Mouse (Mus musculus): ENCODE results near the gene Arhgef28. TPM values are rescaled to one million over a fixed set of nuclear protein-coding genes. Genes with fewer than 3 reads are reported as not detected.
A peak's percentile ranks its signal among the peaks of the same experiment; 100 is the strongest.

Arhgef28 gene
- 28.2 and 32.7 TPM in 2 replicates for polyA plus RNA-seq (2014; fragmentation: Nextera tagmentation; extraction: Ambion mirVana)

DNA sequence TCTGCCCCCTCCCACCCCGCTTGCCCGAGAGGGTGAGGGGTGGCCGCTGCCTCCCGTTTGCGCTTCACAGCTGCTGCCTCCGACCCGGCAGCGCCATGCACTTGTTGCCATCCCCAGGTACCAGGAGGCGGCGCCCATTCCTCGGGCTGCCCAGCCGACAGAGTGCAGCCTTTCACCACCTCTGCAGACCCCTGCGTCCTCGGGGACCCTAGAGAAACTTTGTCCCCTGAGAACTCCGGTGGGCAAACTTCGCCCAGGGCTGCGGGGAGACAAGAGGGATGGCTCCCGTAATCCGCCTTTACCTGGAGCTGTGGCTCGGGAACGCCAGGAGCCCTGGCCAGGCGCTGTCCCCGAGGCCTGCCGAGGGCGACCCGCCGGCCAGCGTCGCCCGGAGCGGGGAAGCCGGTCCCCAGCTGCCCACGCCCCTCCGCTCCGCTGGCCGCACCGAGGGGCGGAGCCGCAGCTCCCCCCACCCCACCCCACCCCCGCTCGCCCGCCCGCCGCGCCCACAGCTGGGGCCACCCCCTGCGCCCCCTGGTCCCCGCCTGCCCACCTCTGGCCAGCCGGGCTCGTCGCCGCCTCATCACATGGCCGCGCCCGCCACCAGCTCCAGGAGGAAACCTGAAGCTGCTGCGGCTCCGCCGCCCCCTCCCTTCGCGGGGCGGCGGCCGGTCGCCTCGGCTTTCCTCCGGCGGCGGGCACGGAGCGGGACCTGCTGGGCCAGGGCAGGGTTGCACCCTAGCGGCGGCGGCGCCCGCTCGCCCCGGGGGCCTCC lies at the start of gene Arhgef28:
Gene Arhgef28, minus strand, starts transcription at position 669 of the 775 bp plus-strand sequence.
- peak within 1 kb of the TSS; percentile 97 for H3K4me2 ChIP-seq (ENCODE audit: low read depth, low read length)
- peaks cover 3% of the 10 kb centered on the region; the same call in 1 of the 2 replicates for H3K27me3 ChIP-seq (ENCODE audit: control insufficient read depth, insufficient read depth, low read length)
- 0% methylated on average over 31 of the region's 76 CpGs for WGBS
- no peaks in the 10 kb centered on the region for H3K36me3 ChIP-seq (ENCODE audit: control insufficient read depth, insufficient read depth, low read length)
- H3K9me3 ChIP-seq (ENCODE audit: control insufficient read depth, low read length), result no peaks in the 10 kb centered on the region
- H3K4me1 ChIP-seq (ENCODE audit: control insufficient read depth, insufficient read depth, low read length), result peaks cover 8% of the 10 kb centered on the region; the same call in 1 of the 2 replicates
- H3K27ac ChIP-seq (ENCODE audit: low read depth, low read length), result peak within 1 kb of the TSS; percentile 25; the same call in 1 of the 2 replicates
- H3K4me3 ChIP-seq (ENCODE audit: low read depth, low read length), result peak within 1 kb of the TSS; percentile 62
- H3K9ac ChIP-seq (replicated peaks; ENCODE audit: low read depth, low read length), result peak within 1 kb of the TSS; percentile 76
- peak; percentile 83 for ATAC-seq (ENCODE audit: low read depth)

DNA sequence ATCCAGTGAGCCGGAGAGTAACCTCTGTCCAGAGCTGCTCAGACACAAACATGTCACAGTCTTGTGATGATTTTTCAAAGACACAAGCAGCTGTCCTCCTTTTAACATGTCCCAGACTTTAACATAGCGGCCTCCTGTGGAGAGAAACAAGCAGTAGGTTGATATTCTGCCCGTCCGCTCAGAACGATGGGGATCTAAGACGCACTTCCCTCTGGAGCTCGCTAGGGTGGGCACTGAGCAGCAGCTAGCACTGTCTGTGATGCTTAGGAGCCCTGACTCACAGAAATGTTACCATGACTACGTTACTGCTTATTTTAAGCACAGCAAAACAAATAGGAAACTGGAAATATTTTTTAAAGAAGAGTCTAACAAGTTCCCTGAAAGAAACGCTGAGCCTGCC lies 48.7 kb upstream of the Arhgef28 start:
- Histone ChIP-seq H3K4me1 (ENCODE audit: control insufficient read depth, insufficient read depth, low read length) (no peaks in the 10 kb centered on the region), H3K27me3 (ENCODE audit: control insufficient read depth, insufficient read depth, low read length) (no peaks in the 10 kb centered on the region), H3K27ac (ENCODE audit: low read depth, low read length) (no peak overlapping the region), H3K9ac (replicated peaks; ENCODE audit: low read depth, low read length) (no peak overlapping the region), H3K4me3 (ENCODE audit: low read depth, low read length) (no peak overlapping the region), H3K36me3 (ENCODE audit: control insufficient read depth, insufficient read depth, low read length) (peaks cover 69% of the 10 kb centered on the region), H3K4me2 (ENCODE audit: low read depth, low read length) (no peak overlapping the region), H3K9me3 (ENCODE audit: control insufficient read depth, low read length) (no peaks in the 10 kb centered on the region)
- no peak for ATAC-seq (ENCODE audit: low read depth)
- WGBS, result 72% methylated on average over 9 of the region's 9 CpGs

DNA sequence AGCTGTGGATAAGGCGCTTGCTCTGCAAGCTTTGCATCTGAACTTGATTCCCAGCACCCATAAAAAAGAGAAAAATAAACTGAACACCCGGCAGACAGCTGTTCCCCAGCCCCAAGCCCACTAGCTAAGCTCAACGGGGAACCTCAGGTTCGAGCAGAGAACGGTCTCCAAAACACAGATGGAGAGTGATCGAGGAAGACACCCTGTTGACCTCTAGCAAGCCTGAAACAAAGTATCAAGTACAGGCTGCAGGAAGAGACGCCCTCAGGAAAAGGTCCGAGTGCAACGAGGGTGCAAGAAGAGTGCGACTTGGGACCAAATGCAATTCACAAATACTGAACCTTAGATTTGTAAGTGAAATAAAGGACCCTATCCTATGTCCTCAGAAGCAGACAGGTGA lies 43.4 kb upstream of the Arhgef28 start:
- Histone ChIP-seq H3K36me3 (ENCODE audit: control insufficient read depth, insufficient read depth, low read length) (peaks cover 53% of the 10 kb centered on the region), H3K4me2 (ENCODE audit: low read depth, low read length) (no peak overlapping the region), H3K9me3 (ENCODE audit: control insufficient read depth, low read length) (no peaks in the 10 kb centered on the region), H3K9ac (replicated peaks; ENCODE audit: low read depth, low read length) (no peak overlapping the region), H3K27ac (ENCODE audit: low read depth, low read length) (no peak overlapping the region), H3K4me1 (ENCODE audit: control insufficient read depth, insufficient read depth, low read length) (0 out of 2 replicates have a peak, but pooled peaks cover under 1% of the 10 kb centered on the region), H3K27me3 (ENCODE audit: control insufficient read depth, insufficient read depth, low read length) (no peaks in the 10 kb centered on the region), H3K4me3 (ENCODE audit: low read depth, low read length) (no peak overlapping the region)
- no peak for ATAC-seq (ENCODE audit: low read depth)
- WGBS, result 86% methylated on average over 10 of the region's 10 CpGs

DNA sequence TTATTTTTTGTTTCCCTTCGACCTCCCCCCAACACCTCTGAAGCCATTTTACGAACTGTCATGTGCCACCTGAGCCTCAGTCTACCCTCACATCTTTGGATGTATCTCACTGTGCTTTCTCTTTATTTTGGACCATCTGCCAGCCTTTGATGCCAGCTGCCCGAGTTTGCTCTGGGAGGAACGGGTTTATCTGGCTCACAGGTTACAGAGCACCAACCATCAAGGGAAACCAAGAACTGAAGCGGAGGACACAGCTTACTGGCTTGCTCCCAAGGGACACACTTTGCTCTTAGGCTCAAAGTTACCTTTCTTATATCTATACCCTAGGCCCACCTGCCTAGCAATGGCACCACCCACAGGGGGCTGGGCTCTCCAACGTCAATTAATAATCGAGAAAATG lies 39.1 kb upstream of the Arhgef28 start:
- Histone ChIP-seq H3K4me2 (ENCODE audit: low read depth, low read length) (no peak overlapping the region), H3K27ac (ENCODE audit: low read depth, low read length) (no peak overlapping the region), H3K36me3 (ENCODE audit: control insufficient read depth, insufficient read depth, low read length) (peaks cover 23% of the 10 kb centered on the region), H3K9ac (replicated peaks; ENCODE audit: low read depth, low read length) (no peak overlapping the region), H3K4me3 (ENCODE audit: low read depth, low read length) (no peak overlapping the region), H3K4me1 (ENCODE audit: control insufficient read depth, insufficient read depth, low read length) (0 out of 2 replicates have a peak, but pooled peaks cover 4% of the 10 kb centered on the region), H3K27me3 (ENCODE audit: control insufficient read depth, insufficient read depth, low read length) (no peaks in the 10 kb centered on the region), H3K9me3 (ENCODE audit: control insufficient read depth, low read length) (no peaks in the 10 kb centered on the region)
- no peak for ATAC-seq (ENCODE audit: low read depth)
- WGBS, result 58% methylated on average over 7 of the region's 7 CpGs

DNA sequence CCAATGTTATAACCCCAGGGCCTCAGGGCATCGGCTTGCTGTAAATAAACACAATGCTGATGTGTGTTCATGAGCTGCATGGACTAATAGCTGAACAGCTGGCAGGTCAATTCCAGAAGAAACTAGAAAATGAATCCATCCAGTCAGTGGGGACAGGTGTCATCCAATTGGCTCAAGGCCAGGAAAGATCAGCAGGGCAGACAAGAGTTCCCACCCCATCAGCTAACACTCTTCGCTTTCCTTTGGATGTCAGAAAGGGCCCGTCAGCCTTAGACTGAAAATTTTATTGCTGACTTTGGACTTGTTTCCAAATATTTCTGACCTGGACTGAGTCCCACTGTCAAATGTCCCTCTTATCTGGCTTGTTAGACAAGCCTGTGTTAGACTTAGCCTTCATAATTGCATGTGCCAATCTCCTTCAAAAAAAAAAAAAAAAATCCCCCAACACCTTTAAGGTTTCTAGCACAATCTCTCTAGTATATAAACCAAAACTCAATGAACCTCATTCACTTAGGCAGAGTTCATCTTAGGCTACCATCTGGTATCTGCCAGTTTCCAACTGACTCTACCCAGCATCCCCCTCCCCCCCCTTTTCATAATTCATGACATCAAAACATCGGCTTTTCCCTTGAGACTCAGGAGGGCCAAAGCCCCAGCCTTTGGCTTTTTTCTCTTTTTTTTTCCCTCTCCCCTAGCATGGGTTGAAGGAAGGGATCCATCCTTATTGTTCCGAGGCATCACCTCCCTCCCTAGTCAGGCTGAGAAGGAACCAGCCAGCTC lies 38.5 kb upstream of the Arhgef28 start:
- H3K4me2 ChIP-seq (ENCODE audit: low read depth, low read length), result no peak overlapping the region
- 0 out of 2 replicates have a peak, but pooled peaks cover 4% of the 10 kb centered on the region for H3K4me1 ChIP-seq (ENCODE audit: control insufficient read depth, insufficient read depth, low read length)
- no peak overlapping the region for H3K27ac ChIP-seq (ENCODE audit: low read depth, low read length)
- H3K4me3 ChIP-seq (ENCODE audit: low read depth, low read length), result no peak overlapping the region
- 60% methylated on average over 4 of the region's 5 CpGs for WGBS
- no peaks in the 10 kb centered on the region for H3K9me3 ChIP-seq (ENCODE audit: control insufficient read depth, low read length)
- no peak overlapping the region for H3K9ac ChIP-seq (replicated peaks; ENCODE audit: low read depth, low read length)
- ATAC-seq (ENCODE audit: low read depth), result no peak
- H3K27me3 ChIP-seq (ENCODE audit: control insufficient read depth, insufficient read depth, low read length), result no peaks in the 10 kb centered on the region
- H3K36me3 ChIP-seq (ENCODE audit: control insufficient read depth, insufficient read depth, low read length), result peaks cover 17% of the 10 kb centered on the region

DNA sequence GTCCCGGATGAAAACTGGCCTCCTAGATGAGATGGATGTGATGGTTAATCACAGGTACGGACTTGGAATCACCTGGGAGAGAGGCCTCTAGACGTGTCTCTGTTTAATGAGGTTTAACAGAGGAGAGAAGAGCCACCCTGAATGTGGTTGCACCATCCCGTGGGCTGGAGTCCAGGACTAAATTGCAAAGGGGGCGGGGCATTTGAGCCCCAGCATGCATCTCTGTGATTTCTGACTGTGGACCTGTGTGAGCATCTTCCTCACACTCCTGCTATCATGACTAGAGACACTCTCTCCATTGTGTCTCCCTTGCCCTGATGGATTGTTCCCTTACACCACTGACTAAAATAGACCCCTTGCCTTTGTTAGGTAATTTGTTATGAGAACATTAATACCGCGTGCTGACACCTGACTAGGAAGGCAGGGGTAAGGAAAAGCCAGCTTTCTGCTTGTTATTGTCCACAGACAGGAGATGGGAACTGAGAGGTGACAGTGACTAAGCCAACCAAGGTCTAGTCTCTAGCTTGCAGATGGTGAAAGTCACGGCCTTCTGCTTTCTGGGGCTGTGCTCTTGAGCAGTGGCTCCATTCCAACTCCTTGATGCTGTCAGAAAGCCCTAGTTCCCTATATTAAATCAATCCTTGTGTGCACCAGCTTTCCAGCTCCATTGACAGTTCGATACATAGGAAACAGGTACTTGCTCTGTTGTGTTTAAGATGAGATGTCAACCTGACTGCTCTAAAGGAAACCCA lies 35.5 kb upstream of the Arhgef28 start:
- no peak for ATAC-seq (ENCODE audit: low read depth)
- Histone ChIP-seq H3K9ac (replicated peaks; ENCODE audit: low read depth, low read length) (no peak overlapping the region), H3K27me3 (ENCODE audit: control insufficient read depth, insufficient read depth, low read length) (no peaks in the 10 kb centered on the region), H3K27ac (ENCODE audit: low read depth, low read length) (no peak overlapping the region), H3K9me3 (ENCODE audit: control insufficient read depth, low read length) (no peaks in the 10 kb centered on the region), H3K4me2 (ENCODE audit: low read depth, low read length) (no peak overlapping the region), H3K4me1 (ENCODE audit: control insufficient read depth, insufficient read depth, low read length) (0 out of 2 replicates have a peak, but pooled peaks cover 4% of the 10 kb centered on the region), H3K36me3 (ENCODE audit: control insufficient read depth, insufficient read depth, low read length) (no peaks in the 10 kb centered on the region), H3K4me3 (ENCODE audit: low read depth, low read length) (no peak overlapping the region)
- 74% methylated on average over 9 of the region's 9 CpGs for WGBS

DNA sequence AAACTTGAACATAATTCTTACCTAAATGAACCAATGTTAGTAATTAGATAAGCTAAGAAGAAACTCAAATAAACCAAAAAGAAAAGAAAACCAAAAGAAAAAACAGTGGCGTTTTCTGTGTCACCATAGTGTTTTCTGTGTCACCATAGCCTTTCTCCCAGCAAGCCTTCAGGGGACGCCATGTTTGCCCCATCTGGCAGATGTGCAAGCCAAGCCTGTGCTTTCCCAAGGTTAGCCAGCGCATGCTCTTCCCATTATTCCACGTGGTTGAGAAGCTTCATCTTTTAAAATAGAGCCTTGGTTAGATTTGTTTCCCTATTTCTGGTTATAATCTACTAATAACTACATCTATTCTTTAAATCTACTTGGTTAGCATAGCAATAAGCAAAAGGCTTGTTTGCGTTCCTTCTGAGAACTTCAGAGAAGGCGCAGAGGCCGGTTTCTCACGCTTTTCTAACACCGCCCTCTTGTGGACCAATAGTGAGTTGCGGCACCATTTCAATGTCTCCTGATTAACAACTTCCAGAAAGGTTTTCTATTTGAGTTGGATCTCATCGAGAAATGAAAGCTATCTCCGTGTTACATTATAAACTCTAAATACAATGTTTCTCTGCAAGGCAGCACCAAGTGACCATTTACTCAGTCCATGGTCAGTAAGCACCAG lies 33.9 kb upstream of the Arhgef28 start:
- no peaks in the 10 kb centered on the region for H3K36me3 ChIP-seq (ENCODE audit: control insufficient read depth, insufficient read depth, low read length)
- no peak overlapping the region for H3K4me3 ChIP-seq (ENCODE audit: low read depth, low read length)
- 0 out of 2 replicates have a peak, but pooled peaks cover 4% of the 10 kb centered on the region for H3K4me1 ChIP-seq (ENCODE audit: control insufficient read depth, insufficient read depth, low read length)
- no peak overlapping the region for H3K9ac ChIP-seq (replicated peaks; ENCODE audit: low read depth, low read length)
- WGBS, result 17% methylated on average over 12 of the region's 12 CpGs
- no peak overlapping the region for H3K4me2 ChIP-seq (ENCODE audit: low read depth, low read length)
- H3K27ac ChIP-seq (ENCODE audit: low read depth, low read length), result no peak overlapping the region
- no peaks in the 10 kb centered on the region for H3K27me3 ChIP-seq (ENCODE audit: control insufficient read depth, insufficient read depth, low read length)
- H3K9me3 ChIP-seq (ENCODE audit: control insufficient read depth, low read length), result no peaks in the 10 kb centered on the region
- no peak for ATAC-seq (ENCODE audit: low read depth)

DNA sequence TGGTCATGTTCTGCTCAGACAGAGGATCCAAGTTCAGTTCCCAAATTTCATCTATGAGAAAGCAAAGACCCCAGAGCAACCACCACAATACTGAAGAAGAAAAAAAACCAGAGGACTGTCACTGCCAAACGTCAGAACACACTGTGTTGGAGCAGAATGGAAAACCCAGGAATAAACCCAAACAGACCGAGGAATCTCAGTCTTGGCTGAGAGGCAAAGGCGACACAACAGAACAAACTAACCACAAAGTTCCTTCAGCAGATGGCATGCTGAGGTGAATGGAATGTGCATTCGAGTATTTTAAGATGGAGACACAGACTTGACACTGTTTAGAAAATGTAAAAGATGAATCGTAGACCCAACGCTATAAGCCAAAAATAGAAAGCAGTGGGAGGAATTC lies 29.2 kb upstream of the Arhgef28 start:
- Histone ChIP-seq H3K4me2 (ENCODE audit: low read depth, low read length) (no peak overlapping the region), H3K36me3 (ENCODE audit: control insufficient read depth, insufficient read depth, low read length) (no peaks in the 10 kb centered on the region), H3K27me3 (ENCODE audit: control insufficient read depth, insufficient read depth, low read length) (no peaks in the 10 kb centered on the region), H3K4me1 (ENCODE audit: control insufficient read depth, insufficient read depth, low read length) (no peaks in the 10 kb centered on the region), H3K9ac (replicated peaks; ENCODE audit: low read depth, low read length) (no peak overlapping the region), H3K4me3 (ENCODE audit: low read depth, low read length) (no peak overlapping the region), H3K27ac (ENCODE audit: low read depth, low read length) (no peak overlapping the region), H3K9me3 (ENCODE audit: control insufficient read depth, low read length) (no peaks in the 10 kb centered on the region)
- no peak for ATAC-seq (ENCODE audit: low read depth)
- 76% methylated on average over 6 of the region's 6 CpGs for WGBS

All from neural tube, embryonic 14.5 days (tissue).